Mouse (Mus musculus) stomach, embryonic 16.5 days (tissue): ENCODE measurements at regions not wholly inside any gene's neighbourhood (a gene's known extent, or its start where the extent isn't known, plus 50 kb on each side); places are given as distances from the start of the nearest gene placed in this dataset.
A peak's percentile ranks its signal among the peaks of the same experiment; 100 is the strongest.

ENCODE experiments used
- ATAC-seq: fragments of 200-750 bp; cut with Nextera tagmentation; 2 replicates; pipeline ENCODE4 v1.8.0; 2017; ENCODE audit warnings: moderate number of reproducible peaks, moderate TSS enrichment; ENCODE audit not compliant: insufficient read depth, low FRiP score
- H3K27ac ChIP-seq: fragments of 300-500 bp; sonication (generic); 2 replicates; pipeline ENCODE4 v1.5.1; 2014; ENCODE audit warnings: low read length
- H3K27me3 ChIP-seq: fragments of 300-500 bp; sonication (generic); 2 replicates; pipeline ENCODE4 v1.6.1; 2014; ENCODE audit warnings: low read length, control low read depth, mixed read lengths; ENCODE audit not compliant: control insufficient read depth, insufficient read depth
- H3K36me3 ChIP-seq: fragments of 300-500 bp; sonication (generic); 2 replicates; pipeline ENCODE4 v1.6.1; 2014; ENCODE audit warnings: low read length; ENCODE audit not compliant: control insufficient read depth, insufficient read depth
- H3K4me1 ChIP-seq: fragments of 300-500 bp; sonication (generic); 2 replicates; pipeline ENCODE4 v1.6.1; 2014; ENCODE audit warnings: low read length, control low read depth, mixed read lengths; ENCODE audit not compliant: control insufficient read depth, insufficient read depth
- H3K4me2 ChIP-seq: fragments of 300-500 bp; sonication (generic); 2 replicates; pipeline ENCODE4 v1.6.1; 2014; ENCODE audit warnings: low read depth, low read length, mixed read lengths
- H3K4me3 ChIP-seq: fragments of 300-500 bp; sonication (generic); replicated peaks from 2 replicates; pipeline ENCODE4 v1.5.1; 2014; ENCODE audit warnings: mild to moderate bottlenecking, low read length
- H3K9ac ChIP-seq: fragments of 300-500 bp; sonication (generic); 2 replicates; pipeline ENCODE4 v1.6.1; 2014; ENCODE audit warnings: low read length
- H3K9me3 ChIP-seq: fragments of 300-500 bp; sonication (generic); replicated peaks from 2 replicates; pipeline ENCODE4 v1.6.1; 2016; ENCODE audit warnings: low read length, control low read depth; ENCODE audit not compliant: control insufficient read depth
- WGBS: fragments of 180-500 bp; shearing (Covaris S2); extraction: QIAGEN DNeasy Blood & Tissue Kit; methylation state at CpG from one replicate; pipeline ENCODE4 v1.1.7; 2014; 5-methylcytosine and 5-hydroxymethylcytosine counted together

- ATAC-seq, result no peak
- no peak overlapping the region for H3K4me3 ChIP-seq
- H3K27me3 ChIP-seq, result no peaks in the 10 kb centered on the region
- H3K4me2 ChIP-seq, result no peak overlapping the region
- H3K9me3 ChIP-seq, result no peaks in the 10 kb centered on the region
- 87% methylated on average over 6 of the region's 6 CpGs for WGBS
- H3K27ac ChIP-seq, result no peak overlapping the region
- H3K4me1 ChIP-seq, result no peaks in the 10 kb centered on the region
- no peak overlapping the region for H3K9ac ChIP-seq
- H3K36me3 ChIP-seq, result no peaks in the 10 kb centered on the region
Observed at GRCm38 (mm10) chr16:49580708-49581107, 118.3 kb upstream of the Ift57 start.

GRCm38 (mm10) chr16:49606500-49606899 is 92.5 kb upstream of the Ift57 start:
- no peak for ATAC-seq
- Histone ChIP-seq H3K27me3 (no peaks in the 10 kb centered on the region), H3K36me3 (no peaks in the 10 kb centered on the region), H3K27ac (no peak overlapping the region), H3K4me2 (no peak overlapping the region), H3K9me3 (peaks cover under 1% of the 10 kb centered on the region; the same call in 1 of the 2 replicates), H3K4me3 (no peak overlapping the region), H3K4me1 (no peaks in the 10 kb centered on the region), H3K9ac (no peak overlapping the region)
- 58% methylated on average over 2 of the region's 2 CpGs for WGBS

- WGBS, result 61% methylated on average over 3 of the region's 3 CpGs
- Histone ChIP-seq H3K9ac (no peak overlapping the region), H3K36me3 (no peaks in the 10 kb centered on the region), H3K4me2 (no peak overlapping the region), H3K27me3 (no peaks in the 10 kb centered on the region), H3K9me3 (peaks cover 10% of the 10 kb centered on the region), H3K4me1 (no peaks in the 10 kb centered on the region), H3K4me3 (no peak overlapping the region), H3K27ac (no peak overlapping the region)
- no peak for ATAC-seq
Observed at GRCm38 (mm10) chr16:49614801-49615200, 84.2 kb upstream of the Ift57 start.

- Histone ChIP-seq H3K4me2 (peak overlapping the region; percentile 17), H3K27me3 (no peaks in the 10 kb centered on the region), H3K4me1 (no peaks in the 10 kb centered on the region), H3K9ac (no peak overlapping the region), H3K4me3 (no peak overlapping the region), H3K9me3 (peaks cover 10% of the 10 kb centered on the region), H3K27ac (no peak overlapping the region), H3K36me3 (no peaks in the 10 kb centered on the region)
- WGBS, result 76% methylated on average over 20 of the region's 20 CpGs
- ATAC-seq, result no peak
Observed at GRCm38 (mm10) chr16:49615342-49616020, 83.6 kb upstream of the Ift57 start.

GRCm38 (mm10) chr16:49616263-49616872 is 82.7 kb upstream of the Ift57 start:
- Histone ChIP-seq H3K4me1 (no peaks in the 10 kb centered on the region), H3K4me3 (no peak overlapping the region), H3K27ac (no peak overlapping the region), H3K4me2 (peak overlapping the region; percentile 17; the same call in 1 of the 2 replicates), H3K27me3 (no peaks in the 10 kb centered on the region), H3K9ac (no peak overlapping the region), H3K36me3 (no peaks in the 10 kb centered on the region), H3K9me3 (peaks cover 10% of the 10 kb centered on the region)
- peak; percentile 53; the same call in 1 of the 2 replicates for ATAC-seq
- 53% methylated on average over 13 of the region's 13 CpGs for WGBS

- Histone ChIP-seq H3K4me2 (no peak overlapping the region), H3K9me3 (no peaks in the 10 kb centered on the region), H3K27me3 (no peaks in the 10 kb centered on the region), H3K36me3 (no peaks in the 10 kb centered on the region), H3K9ac (no peak overlapping the region), H3K4me3 (no peak overlapping the region), H3K27ac (no peak overlapping the region), H3K4me1 (no peaks in the 10 kb centered on the region)
- ATAC-seq, result no peak
- WGBS, result 77% methylated on average over 5 of the region's 5 CpGs
Observed at GRCm38 (mm10) chr16:49633502-49633901, 65.5 kb upstream of the Ift57 start.

GRCm38 (mm10) chr16:49635506-49635905 is 63.5 kb upstream of the Ift57 start:
- H3K36me3 ChIP-seq, result no peaks in the 10 kb centered on the region
- H3K9ac ChIP-seq, result no peak overlapping the region
- no peaks in the 10 kb centered on the region for H3K4me1 ChIP-seq
- no peak overlapping the region for H3K27ac ChIP-seq
- ATAC-seq, result no peak
- no peak overlapping the region for H3K4me3 ChIP-seq
- no peaks in the 10 kb centered on the region for H3K9me3 ChIP-seq
- 89% methylated on average over 8 of the region's 8 CpGs for WGBS
- no peak overlapping the region for H3K4me2 ChIP-seq
- H3K27me3 ChIP-seq, result no peaks in the 10 kb centered on the region

GRCm38 (mm10) chr16:49636467-49636866 is 62.6 kb upstream of the Ift57 start:
- H3K9me3 ChIP-seq, result no peaks in the 10 kb centered on the region
- no peaks in the 10 kb centered on the region for H3K27me3 ChIP-seq
- no peaks in the 10 kb centered on the region for H3K4me1 ChIP-seq
- H3K4me2 ChIP-seq, result no peak overlapping the region
- no peak overlapping the region for H3K4me3 ChIP-seq
- no peak overlapping the region for H3K9ac ChIP-seq
- 77% methylated on average over 1 of the region's 1 CpGs for WGBS
- no peak overlapping the region for H3K27ac ChIP-seq
- no peaks in the 10 kb centered on the region for H3K36me3 ChIP-seq
- no peak for ATAC-seq

- Histone ChIP-seq H3K4me2 (no peak overlapping the region), H3K4me3 (no peak overlapping the region), H3K9me3 (no peaks in the 10 kb centered on the region), H3K4me1 (no peaks in the 10 kb centered on the region), H3K36me3 (no peaks in the 10 kb centered on the region), H3K9ac (no peak overlapping the region), H3K27me3 (no peaks in the 10 kb centered on the region), H3K27ac (no peak overlapping the region)
- no peak for ATAC-seq
- 54% methylated on average over 1 of the region's 1 CpGs for WGBS
Observed at GRCm38 (mm10) chr16:49642696-49643095, 56.3 kb upstream of the Ift57 start.
